Mouse (Mus musculus) embryo, embryonic 11.5 days (tissue): ENCODE data around the gene Cpm.

Source experiments
- DNase-seq: peaks from one replicate; pipeline ENCODE4 v3.0.0-alpha.2; 2012; ENCODE audit warnings: low read depth, low spot score

Gene Cpm

DNA sequence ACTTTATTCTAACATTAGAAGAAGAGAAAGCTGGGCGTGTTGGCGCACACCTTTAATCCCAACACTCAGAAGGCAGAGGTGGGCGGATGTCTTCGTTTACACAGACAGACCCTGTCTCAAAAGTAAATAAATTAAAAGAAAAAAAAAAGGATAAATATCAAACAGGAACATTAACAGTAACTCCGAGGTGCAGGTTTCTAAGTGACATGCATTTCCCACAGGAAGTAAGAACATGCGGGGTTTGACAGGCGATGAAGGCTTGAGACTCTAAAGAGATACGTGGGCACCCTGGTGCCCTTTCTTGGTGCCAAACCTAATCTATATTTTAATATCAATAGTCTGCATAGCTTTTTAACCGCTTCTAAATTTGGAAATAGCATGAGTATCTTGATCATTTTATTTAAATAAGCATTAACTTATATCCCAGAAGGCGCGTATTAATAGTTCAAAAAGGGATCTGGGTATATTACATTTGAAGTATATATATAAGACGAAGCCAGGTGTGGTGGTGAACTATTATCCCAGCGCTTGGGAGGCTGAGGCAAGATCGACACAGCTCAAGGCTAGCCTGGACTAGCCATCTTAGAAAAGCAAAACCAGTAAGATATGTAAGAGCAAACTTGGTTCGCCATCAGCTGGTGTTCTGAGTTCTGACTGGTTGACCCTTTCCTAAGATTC is 56.0 kb downstream of the Cpm start:
- no peak for DNase-seq

DNA sequence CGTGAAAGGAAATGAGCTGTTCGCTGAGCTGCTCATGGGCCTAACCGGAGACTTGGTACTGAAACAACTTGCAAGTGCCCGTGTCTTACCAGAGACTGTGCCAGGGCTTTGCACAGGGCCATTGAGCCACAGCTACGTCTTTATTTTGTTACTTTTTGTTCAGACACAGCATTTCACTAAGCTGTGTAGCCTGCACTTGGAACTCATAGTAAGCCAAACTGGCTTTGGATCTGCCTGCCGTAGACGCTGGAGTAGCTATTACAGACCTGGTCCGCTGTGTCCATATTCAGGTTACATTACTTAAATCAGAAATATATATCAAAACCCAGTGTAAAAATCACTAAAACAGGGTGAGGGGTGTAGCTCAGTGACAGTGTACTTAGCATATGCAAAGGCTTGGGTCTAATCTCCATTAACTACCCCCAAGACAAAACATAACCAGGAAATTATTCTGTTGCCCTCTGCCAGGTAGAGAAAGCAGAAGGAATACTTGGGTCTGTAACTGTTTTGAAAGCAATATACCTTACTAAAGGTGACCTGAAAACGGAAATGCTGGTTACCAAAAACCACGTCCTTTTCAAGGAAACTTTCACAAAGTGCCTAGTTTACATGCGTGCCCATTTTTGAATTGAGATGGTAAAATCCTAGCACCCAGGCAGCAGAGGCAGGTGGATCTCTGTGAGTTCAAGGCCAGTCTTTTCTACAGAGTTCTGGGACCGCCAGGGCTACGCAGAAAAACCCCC is 56.7 kb downstream of the Cpm start:
- DNase-seq = no peak

DNA sequence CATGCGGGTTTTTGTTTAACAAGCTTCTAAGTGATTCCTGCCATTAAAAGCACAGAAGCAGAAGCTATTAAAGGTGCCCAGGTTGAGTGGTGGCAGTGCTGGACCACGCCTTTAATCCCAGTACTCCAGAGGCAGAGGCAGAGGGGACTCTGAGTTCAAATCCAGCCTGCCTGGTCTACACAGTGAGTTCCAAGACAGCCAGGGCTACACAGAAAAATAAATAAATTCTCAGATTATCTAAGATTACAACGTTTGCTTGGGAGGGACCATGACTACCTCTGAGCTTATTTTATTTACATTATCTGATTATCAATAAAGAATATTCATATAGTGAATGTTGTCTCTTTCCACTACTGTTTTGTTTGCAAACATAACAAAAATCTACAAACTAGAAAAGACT is 57.7 kb downstream of the Cpm start:
- DNase-seq = no peak

DNA sequence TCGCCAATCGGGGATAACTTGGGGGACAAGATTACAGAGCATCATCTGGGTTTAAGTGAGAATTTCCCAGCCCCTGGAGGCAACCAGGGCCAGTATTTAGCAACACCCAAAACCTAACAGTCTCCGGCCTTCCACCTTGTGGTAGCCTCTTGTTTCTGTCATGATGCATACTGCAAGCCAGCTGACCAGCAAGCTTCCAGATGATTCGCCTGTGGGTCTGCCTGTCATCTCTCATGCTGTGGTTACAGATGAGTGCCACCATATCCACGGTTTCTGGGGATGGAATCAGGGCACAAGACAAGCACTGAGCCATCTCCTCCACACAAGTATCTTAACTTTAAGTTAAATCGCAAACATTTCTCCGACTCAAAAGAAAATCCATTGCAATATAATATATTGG is 58.3 kb downstream of the Cpm start:
- no peak for DNase-seq

DNA sequence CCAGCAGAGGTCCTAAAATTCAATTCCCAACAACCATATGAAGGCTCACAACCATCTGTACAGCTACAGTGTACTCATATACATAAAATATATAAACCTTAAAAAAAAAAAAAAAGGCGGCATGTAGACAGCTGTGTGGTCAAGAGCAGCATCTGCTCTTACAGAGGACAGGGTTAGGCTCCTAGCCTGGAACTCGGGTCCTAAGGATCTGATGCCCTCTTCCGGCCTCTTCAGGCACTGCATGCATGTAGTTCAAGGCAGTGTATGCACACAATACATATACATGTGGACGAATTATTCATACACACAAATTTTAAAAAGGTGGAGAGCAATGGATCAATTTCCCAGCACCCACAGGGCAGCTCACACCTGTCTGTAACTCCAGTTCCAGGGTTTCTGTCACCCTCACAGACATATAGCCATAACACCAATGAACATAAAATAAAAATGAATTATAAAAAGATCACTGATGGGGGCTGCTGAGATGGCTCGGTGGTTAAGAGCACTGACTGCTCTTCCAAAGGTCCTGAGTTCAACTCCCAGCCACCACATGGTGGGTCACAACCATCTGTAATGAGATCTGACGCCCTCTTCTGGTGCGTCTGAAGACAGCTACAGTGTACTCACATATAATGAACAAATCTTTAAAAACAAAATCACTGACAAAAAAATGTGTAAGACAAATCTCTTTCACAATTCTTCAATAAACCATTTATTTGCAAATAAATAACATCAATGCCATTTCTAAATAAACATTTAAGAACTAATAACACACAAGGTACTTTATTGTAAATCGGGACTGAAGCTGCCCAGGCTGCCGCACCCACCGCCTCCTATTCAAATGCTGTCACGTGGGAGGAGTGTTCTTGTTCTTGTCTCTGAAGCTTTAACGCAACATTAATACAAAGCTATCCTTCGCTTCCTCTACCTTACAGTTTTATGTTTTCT is 59.2 kb downstream of the Cpm start:
- no peak for DNase-seq

DNA sequence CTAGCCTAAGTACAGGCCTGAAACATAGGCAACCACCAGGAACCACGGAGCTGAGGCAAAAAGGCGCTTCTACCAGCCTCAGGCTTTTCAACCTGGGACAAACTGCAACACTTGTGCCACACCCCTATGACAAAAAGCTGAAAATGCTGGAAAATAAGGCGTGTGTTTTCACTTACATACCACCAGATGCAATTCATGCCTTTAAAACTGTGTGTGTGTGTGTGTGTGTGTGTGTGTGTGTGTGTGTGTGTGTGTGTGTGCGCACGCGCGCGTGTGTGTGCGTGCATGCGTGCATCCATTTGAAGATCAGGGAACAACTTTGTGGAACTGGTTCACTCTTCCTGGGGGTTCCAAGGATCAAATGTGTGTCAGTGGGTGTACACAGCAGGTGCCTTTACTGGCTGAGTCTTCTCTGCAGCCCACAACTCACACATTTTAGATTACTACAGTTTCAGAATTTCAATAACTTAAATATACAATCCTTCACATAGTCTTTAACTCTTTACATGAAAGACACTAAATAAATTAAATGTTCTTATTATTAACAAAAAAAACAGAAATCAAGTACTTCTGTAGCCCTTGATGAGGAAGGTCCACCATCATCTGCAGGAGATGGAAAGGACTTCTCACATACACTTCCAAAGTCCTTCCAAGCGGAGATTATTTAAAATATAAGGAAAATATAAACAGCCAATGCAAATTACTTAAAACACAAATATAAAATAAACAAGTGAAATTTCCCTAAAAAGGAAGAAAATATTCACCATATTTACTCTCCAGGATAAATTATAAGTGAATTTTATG is 60.2 kb downstream of the Cpm start:
- DNase-seq = no peak

DNA sequence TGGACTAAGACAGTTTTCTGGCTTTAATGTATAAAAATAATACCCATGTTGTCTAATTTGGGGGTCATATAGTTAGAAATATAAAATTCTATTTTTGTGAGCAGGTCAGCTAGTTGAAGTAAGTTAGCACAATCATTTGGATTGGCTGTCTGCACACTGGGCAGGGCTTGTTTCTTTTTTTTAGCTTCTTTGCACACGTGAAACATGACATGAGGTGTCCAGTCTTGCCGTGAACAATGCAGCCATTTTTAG is 60.7 kb downstream of the Cpm start:
- no peak for DNase-seq

DNA sequence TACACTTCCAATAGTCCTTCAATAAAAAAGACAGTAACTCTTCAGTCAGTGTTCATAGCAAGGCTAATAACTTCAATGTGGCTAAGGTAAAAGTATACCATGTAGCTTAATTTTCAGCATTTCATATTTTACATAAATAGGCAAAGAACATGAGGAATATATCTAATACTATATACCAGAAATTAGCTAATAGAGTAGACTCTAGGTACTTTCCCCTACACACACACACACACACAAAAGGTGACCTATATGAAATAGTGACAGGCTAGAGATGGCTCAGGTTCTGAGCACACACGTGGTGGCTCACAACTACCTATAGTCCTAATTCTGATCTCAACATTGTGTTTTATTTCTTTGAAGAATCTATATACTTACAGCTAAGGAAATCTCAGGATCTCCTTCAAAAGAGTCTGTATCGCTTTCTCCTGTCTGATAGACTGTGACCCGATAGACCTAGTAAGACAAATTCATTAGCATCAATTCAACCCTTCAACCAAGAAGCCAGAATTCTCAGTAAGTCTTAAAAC is 61.5 kb downstream of the Cpm start:
- DNase-seq = no peak

DNA sequence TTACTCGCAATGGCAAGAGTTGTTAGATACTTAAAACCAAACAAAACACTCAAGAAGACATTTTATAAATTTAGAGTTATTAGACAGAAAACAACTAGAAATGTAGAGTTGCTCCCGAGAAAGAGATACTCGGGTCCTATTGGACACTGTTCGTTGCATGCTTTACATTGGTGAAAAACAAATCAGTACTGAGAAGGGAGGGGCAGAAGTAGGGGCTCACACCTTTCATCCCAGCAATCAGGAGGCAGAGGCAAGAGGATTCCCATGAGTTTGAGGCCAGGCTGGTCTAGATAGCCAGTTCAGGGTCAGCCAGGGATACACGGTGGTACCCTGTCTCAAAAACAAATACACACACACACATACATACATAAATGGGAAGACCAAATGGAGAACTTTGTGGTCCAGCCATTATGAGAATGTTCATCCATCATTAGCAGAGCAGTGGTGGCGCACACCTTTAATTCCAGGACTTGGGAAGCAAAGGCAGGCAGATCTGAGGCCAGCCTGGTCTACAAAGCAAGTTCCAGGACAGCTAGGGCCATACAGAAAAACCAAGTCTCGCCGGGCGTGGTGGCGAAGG is 62.2 kb downstream of the Cpm start:
- no peak for DNase-seq

DNA sequence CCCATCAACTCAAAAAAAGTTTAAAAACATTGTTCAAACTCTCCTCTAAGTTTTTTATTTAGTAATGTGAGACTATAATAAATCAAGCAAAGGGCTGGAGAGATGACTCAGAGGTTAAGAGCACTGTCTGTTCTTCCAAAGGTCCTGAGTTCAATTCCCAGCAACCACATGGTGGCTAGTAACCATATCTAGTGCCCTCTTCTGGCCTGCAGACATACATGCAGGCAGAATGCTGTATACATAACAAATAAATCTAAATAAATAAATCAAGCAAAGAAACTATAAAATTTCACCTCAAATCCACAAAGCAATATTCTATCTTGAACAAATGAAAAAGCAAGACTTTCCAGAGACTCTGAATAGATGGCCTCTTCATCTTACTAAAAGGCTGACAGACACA is 62.9 kb downstream of the Cpm start:
- DNase-seq = no peak

DNA sequence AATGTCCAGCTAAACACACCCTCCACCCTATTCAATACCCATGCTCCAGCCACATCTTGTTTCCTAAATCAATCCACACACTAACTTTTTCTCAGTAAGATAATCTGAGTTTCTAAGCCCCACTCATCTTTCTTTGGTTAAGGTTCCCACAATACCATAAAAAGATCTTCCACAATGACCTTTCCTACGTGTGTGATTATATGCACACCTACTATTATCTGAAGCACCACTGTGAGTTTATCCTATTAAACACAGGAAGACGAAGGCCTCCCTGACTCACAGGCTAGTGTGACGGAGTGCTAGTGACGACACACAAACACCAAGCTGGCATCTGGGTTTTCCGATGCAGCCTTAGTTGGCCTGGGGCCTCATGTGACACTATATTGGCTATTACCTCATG is 63.7 kb downstream of the Cpm start:
- DNase-seq = no peak

DNA sequence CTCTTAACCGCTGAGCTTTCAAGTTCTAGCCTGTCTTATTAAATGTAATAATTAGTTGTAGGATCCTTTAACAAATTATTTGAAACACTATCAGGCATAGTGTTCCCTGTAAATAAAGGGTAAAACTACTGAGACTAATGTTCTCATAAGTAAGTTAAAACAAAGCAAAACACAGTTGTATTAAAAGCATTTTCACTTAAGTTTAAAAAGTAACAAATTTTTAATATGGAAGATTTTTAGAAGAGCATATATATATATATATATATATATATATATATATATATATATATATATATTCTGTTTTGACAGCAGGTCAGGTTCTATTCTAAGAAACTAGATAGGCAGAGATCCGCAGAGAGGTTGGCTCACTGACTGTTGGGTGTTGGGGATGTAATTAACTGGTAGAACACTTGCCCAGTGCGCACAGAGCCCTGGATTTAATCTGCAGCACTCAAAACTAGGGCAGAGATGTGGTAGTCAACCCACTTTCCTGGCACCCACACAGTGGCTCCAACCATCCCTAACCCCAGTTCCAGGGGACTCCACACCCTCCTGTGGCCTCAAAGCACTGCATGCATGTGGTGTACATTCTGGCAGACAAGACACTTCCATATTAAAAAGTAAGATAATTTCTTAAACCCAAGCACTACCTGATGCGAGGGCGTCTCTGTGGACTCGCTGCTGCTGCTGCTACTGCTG is 65.1 kb downstream of the Cpm start:
- no peak for DNase-seq

DNA sequence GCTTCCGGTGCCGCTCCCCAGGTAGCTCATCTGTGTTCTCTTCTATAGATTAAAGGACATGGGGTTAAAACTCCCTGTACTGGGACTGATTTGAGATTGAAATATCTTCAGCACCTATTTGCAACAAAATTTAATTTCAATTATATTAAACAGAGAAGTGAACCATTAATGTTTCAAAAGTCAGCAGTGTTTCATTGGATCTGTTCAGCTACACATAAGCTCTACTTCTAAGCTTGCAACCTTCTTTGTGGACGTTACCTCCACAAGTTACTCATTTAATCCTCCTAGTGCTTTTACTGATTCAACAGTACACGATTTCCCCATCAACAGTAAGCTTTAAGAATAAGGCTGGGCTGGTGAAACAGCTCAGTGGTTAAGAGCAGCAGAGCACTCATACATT is 65.7 kb downstream of the Cpm start:
- DNase-seq = no peak

DNA sequence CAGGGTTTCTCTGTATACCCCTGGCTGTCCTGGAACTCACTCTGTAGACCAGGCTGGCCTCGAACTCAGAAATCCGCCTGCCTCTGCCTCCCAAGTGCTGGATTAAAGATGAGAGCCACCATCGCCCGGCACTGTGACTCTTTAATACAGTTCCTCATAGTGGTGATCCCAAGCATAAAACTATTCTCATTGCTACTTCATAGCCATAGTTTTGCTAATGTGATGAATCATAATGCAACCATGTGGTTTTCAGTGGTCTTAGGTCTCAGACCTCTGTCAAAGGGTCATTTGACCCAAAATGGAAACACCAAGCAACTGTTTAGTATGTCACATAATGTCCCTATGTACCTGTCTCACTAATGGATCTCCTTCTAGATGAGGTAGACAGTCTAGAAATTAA is 66.3 kb downstream of the Cpm start:
- DNase-seq = no peak

DNA sequence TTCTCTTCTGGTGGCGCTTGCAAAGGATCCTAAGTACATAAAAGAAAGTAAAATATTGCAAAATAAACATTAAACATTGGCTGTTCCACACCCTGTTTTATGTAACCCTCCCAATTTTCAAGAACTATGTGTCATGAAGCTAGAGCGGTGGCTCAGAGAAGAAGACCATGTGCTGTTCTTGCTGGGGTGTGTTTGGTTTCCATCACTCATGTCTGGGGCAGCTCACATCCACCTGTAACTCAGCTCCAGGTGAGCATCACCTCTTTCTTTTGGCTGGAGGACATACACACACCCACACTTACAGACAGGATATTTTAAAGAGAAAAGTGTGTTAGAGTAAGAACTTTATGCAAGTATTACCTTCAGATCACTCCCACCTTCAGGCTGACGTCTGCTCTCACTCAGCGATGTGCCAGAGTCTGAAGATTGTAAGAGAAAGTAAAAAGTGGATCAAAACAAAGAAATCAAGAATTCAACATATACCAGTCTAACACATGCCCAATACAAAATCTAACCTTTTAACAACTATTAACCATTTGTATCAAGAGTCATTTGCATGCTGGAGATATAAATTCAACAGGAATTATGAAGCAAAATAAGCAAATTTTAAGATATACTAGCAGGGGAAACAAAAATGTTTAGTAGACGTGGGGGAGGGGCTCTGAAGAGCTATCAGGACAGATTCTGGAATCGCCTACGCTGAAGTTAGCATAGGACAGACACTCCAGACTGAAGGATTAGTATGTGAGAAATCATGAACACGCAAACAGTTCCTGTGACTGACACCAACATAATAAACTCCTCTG is 66.9 kb downstream of the Cpm start:
- no peak for DNase-seq

DNA sequence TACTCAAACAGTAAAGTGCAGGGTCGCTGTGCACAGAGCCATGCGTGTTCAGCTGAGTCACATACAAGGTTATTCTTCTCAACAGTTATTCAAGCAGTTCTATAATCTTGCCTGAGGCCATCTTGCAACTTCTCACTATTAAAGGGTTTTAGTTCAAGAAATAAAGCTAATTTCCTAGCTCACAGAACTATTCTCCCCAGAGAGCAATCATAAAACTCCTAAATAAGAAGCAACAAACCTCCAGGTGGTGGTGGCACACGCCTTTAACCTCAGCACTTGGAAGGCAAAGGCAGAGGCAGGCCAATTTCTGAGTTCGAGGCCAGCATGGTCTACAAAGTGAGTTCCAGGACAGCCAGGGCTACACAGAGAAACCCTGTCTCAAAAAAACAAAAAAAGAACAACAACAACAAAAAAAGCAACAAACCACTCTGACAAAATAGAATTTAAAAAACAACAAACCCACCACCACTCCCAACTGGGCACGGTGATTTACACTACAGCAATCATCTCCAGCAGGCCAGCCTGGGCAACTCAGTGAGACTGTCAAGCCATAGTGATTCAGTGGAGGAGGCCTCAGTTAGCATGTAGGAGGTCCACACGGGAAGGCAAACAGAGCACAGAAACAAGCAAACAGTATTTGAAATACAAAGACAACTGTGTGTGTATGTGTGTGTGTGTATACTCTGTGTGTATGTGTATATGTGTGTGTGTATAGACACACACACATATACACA is 67.7 kb downstream of the Cpm start:
- no peak for DNase-seq

DNA sequence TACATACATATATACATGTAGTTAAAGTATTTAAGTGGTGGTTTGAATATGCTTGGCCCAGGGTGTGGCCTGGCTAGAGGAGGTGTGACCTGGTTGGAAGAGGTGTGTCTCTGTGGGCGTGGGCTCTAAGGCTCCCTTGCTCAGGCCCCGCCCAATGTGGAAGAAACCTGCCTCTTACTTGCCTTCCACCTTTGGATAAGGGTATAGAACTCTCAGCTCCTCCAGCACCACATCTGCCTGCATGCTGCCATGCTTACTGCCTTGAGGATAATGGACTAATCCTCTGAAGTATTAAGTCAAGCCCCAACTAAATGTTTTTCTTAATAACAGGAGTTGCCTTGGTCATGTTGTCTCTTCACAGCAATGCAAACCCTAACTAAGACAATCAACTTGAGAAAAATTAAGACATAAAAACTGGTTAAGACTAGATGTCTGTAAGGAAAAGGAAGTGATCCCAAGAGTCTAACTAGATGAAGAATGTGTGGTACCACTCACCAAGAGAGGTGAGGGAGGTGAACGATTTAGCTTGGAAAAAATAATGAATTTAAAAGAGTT is 68.3 kb downstream of the Cpm start:
- DNase-seq = no peak

DNA sequence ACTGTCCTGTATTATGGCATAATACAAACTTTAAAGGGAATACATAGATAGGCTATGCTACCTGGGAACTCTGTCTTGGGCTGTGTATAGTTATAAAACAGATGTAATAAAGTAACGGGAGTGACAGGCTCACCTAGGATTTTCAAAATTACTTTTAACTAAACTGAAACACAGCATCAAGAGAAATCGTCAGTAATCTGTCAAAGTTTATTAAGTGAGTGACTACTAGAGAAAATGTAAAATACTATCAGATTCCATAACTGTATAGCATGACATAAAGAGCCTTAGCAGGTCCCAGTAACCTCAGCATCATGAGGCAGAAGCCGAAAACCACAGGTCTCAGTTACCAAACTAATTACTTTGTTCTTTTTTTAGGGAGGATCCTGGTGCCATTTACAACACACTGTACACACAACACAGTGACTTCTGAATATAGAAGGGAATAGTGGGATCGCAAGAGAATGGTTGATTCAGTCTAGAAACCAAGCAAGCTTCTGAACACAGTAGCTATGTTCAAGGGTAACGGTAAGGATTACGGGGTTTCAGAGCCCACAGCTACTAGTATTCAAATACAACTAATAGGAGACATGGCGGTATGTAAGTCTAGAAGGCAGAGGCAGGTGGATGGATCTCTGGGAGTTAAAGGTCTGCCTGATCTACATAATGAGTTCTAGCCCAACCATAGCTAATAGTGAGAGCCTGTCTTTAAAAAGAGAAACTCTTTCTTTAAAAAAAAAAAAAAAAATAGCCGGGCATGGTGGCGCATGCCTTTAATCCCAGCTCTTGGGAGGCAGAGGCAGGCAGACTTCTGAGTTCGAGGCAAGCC is 69.2 kb downstream of the Cpm start:
- DNase-seq = no peak
